Mouse (Mus musculus) adrenal gland, adult (tissue): ENCODE measurements around the gene Nckap1l.
A peak's percentile ranks its signal among the peaks of the same experiment; 100 is the strongest.
"Not testable (repeated sequence)": the region's sequence is repeated elsewhere in the genome, so short reads cannot be mapped to it uniquely, and the experiment has no call there.

ENCODE experiments used
- DNase-seq, 2 experiments: peaks; one replicate each; pipeline ENCODE4 v3.0.0; 2022 to 2023; ENCODE audit warnings: low spot score in 1 of 2; ENCODE audit not compliant: inconsistent age in 2 of 2

The Nckap1l gene

DNA sequence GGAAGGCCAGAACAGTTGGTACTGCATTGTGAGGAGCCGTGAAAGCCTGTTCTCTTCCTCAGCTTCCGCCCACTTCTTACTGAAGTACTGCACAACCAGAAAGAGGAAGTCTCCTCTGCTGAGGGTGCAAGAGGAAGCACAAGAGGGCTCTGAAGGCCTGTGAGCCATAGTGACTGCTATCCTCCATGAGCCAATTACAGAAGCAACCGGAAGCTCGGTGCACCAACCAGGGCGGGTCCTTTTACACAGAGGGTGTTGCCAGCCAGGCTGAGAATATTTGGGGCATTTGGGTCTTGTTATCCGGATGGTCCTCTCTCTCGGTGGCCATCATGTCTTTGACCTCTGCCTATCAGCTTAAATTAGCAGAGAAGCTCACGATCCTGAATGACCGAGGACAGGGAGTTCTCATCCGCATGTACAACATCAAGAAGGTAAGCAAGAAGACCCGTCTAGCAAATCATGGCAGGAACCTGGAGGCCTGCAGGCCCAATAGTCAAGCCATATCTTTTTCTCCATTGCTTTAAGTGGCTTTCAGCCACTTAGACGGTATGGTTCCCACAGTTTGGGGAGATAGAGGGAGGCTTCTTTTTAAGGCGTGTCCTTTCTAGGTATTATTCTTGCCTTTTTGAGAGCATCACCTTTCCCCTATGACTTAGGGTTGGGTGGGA, at the start of gene Nckap1l:
Gene Nckap1l, plus strand, starts transcription at position 244 of the 668 bp plus-strand sequence.
- peak; percentile 13 to 55 for DNase-seq

DNA sequence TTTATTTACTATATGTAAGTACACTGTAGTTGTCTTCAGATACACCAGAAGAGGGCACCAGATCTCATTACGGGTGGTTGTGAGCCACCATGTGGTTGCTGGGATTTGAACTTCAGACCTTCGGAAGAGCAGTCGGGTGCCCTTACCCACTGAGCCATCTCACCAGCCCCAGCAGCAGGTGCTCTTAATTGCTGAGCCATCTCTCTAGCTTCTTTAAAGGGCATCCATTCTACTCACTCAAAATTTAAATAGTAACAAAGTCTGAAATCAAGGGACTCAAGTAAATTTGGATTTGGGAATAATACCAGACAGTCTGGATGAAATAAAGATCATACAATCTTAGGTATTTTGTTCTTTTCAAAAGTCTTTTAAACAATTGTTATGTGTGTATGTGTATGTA, 48.0 kb upstream of the Nckap1l start:
- not testable (repeated sequence) for DNase-seq

DNA sequence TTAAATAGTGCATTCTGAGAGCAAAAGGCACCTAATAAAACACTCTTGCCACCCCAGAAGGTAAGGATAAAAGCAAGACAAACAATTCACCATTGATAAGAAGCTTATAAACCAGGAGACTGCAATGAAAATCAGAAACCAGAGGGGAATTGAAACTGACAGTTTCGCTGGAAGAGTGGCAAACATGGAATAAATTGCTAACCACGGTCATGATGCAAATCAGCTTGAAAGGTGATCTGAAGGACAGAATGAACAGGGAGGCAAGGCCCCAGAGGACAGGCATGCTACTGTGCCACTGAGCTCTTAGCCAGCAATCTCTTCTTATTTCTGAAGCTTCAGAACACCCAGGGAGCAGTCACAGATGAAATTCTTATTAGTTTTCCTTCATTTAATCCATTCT, 26.6 kb upstream of the Nckap1l start:
- no peak for DNase-seq

DNA sequence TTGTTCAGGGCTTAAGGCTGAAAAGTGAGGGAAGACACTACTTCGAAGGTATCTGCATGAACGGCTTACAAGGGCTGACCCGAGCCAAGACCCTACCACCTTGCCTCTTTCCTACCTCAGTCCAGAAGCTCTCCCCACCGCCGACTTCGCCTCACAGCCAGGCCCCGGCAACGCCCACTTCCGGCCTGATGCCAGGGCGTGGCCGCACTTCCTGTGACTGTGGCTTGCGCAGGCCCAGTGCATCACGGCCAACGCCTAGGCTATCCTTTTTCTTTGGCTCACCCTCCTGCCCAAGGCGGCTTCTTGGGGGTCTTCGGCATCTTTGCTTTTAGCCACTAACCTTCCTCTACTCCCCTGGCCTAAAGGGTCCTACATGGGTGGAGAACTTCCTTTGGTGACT, 23.4 kb upstream of the Nckap1l start, which contains the start of gene Gtsf1:
Gene Gtsf1, minus strand, starts transcription at position 230 of the 400 bp plus-strand sequence.
- DNase-seq: no peak

DNA sequence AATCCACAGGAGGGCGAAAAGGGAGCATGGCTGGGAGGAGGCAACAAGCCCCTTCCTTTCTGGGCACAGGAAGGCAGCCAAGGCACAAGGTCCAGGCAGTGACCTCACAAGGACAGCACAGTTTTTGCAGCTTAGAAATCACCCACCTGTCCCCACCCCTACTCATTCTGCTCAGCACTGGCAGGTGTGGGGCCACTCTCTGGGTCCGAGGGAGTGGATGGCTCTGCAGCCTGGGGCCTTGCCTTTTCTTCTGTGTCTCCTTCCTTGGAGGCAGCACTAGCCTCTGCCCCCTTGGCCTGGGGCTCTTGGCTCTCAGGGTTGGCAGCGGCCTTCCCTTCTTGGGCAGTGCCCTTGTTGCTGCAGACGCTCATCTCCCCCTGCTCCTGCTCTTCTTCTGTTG, 7.6 kb upstream of the Nckap1l start:
- not testable (repeated sequence) for DNase-seq

DNA sequence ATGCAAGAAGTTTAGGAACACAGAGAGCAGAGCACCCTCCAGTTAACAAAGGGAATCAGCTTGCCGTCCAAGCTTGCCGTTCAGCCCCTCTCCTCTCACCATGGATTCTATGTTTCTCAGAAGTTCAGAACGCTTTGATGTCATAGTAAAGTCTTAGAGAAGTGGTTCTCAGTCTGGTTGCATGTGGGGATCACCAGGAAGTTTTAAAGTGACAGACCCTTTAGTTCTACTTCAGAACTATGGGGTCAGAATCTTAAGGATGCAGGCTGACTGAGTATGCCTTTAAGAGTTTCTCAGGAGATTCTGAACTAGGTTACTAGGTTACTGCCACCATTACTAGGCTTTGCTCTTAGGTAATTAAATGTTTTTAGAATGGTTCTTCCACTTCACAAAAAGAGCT, 5.2 kb upstream of the Nckap1l start, which contains the start of gene Gtsf2:
Gene Gtsf2, minus strand, starts transcription at position 101 of the 400 bp plus-strand sequence.
- DNase-seq: no peak

DNA sequence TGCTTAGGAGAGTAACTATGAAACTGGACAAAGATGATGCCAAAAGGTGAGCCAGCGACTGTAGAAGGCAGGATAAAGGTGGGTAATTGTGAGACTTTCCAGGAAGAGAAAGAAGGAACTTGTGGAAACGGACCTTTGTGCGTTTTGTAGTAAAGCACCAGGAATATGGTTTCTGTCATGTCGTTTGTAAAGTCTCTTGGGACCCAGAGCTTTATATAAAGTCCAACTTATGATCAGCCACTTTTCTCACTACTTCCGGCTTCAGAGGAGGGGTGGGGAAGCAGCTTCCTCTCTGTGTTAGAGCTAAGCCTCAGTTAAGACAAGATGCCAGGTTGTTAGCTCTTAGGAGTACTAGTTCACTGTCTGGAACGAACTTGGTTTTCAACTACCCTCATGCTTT, 855 bp downstream of the Nckap1l start:
- no peak for DNase-seq

DNA sequence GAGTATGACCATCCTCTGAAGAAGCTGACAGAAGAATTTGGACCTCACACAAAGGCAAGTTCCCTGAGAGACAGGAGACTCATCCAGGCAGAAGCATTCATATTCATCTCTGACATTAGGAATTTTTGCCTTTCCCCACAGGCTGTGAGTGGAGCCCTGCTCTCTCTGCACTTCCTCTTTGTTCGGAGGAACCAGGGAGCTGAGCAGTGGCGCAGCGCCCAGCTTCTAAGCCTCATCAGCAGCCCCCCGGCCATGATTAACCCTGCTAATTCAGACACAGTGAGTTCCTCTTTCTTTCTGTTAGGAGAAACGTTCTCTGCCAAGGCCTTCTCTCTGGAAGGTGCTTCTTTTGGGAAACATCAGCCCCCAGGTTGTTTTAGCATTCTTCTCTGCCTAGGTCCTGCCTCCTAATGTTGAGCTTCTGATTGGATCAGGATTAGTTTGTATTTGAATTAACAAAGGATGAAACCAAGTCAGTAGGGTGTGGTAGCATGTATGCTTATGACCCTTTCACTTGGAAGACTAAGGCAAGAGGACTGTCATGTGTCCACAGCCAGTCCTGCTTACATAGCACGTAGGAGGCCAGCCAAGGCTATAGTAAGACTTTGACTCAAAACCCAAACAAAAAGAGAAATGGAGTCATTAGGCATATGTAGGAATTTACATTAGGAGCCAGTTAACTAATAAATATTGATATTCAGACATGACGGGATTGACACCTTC, 9.1 kb downstream of the Nckap1l start:
- DNase-seq: no peak

DNA sequence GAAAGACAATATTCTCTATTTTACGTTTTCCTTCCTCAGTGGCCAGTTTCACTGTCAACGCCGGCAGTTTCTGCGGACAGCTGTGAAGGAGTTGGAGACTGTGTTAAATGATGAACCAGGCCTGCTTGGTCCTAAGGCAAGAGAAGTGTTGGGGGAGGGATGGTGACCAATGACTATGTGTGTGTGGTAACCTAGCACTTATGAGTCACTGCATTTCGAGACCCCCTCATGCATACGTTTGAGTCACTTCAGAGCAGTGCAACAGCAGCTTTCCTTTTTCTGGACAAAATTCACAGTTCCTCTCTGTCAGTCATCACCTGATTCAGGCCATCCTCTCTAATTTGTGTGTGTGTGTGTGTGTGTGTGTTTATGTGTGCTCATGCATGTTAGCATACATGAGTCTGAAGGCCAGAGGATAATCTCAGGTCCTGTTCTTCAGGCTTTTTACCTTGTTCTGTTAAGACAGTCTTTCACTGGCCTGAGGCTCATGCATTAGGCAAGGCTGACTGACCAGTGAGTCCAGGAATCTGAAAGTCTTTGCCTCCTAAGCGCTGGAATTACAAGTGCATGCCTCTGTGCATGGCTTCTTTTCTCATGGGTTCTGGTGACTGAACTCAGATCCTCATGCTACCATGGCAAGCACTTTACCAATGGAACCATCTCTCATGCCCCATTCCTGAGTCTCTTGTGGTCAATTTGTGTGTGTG, 18.0 kb downstream of the Nckap1l start:
- DNase-seq: no peak

DNA sequence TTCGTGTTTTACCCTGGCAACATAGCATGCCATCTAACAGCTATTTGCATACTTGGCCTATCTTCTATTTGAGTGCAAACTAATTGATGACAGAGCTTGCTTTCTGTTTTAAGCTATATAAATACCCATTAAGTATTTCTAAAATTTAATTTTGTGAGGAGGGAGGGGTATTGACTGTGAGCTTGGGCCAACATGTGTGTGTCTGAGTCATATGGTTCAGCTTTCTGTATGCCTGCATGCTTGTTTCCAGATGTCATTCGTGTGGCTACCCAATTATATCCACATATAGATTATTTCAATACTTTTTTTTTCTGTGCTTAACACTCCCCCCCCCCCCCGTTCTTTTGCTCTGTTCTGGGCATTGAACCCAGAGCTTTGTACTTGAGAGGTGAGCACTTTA, 18.7 kb downstream of the Nckap1l start:
- DNase-seq: no peak

DNA sequence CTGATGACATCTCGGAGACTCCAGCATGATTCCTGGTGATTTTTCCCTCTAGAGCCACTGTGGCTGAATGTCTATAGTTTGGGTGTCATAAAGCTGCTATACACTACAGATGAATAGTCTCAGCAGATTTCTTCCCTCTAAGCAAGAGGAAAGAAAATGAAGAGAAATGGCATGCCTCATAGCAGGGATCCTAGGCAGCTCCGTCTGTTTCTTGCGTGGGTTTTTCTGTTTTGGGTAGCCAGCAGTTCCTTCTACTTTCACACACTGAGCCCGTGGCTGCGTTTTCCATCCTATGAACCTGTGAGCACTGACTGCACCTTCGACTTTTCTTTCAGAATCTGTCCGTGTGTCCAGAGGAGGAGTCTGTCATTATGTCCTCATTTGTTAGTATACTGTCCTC, 19.6 kb downstream of the Nckap1l start:
- DNase-seq: no peak

DNA sequence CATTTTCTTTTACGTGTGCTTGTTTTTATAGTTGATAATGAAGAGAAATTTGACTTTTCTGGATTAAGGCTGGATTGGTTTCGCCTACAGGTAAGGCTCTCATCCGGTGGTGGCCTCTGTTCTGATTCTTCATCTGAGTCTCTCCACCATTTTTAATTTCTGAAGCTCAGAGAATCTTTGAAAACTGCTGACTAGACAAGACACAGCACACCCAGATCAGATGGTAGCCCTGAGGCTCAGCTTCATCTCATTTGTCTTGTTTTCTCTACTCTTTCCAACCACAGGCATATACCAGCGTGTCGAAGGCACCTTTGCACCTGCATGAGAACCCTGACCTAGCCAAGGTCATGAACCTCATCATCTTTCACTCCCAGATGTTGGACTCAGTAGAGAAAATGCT, 20.2 kb downstream of the Nckap1l start:
- no peak for DNase-seq

DNA sequence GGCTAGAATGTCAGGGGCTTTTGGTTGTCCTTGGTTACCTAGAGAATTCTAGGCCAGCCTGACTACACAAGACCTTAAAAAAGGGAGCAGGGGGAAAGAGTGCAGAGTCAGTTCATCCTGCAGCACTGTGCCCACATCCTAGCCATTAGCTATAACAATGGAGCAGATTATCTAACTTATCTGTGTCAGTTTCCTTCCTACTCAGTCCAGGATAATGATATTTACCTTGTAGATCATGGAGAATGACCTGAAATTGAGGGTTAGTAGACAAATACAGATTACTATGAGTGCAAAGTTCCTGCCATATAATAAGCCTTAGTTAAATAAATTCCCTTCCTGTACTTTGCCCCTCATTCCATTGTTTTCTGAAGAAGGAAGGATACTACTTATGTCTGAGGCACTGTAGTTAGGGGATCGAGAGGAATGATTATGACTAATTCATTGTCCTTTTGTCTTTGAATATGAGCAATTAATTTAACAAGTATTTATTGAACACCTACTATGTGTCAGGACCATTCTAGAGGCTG, 25.5 kb downstream of the Nckap1l start:
- DNase-seq: no peak

DNA sequence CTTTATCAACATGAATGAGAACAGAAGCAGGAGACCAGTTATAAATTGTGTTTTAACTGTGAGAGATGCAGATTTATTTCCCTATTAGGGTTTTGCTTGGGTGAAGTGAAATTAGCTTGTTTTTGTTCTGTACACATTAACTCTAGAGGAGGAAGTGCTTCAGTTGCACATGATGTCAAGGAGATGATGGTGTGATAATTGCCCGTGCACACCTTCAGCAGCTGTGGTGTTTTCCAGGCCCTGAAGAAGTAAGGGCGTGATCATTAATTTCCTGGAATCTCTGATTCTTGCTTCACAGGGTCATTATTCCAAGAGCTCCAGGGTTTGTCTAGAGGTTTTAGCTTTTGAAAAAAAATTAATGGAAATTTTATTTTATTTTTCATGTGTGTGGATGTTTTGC, 26.5 kb downstream of the Nckap1l start:
- DNase-seq: no peak

DNA sequence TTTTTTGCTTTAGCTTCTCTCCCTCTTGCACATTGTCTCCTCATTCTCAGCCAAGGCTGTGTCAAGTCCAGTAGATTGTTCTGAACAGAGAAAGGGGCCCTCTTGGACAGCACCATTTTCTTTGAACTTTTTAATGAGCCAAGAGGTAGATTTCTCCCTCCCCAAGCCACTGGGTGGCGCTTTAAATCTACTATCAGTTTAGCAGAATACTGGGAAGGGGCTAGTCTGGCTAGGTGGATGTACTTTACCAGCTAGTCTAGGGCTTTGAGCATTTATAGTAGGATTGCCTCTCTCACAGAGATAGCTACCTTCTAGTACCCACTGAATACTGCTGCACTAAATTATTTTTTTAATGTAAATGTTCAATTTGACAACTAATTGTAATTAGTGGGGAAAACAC, 28.9 kb downstream of the Nckap1l start:
- peak in 1 of 2 experiments; percentile 72 for DNase-seq

DNA sequence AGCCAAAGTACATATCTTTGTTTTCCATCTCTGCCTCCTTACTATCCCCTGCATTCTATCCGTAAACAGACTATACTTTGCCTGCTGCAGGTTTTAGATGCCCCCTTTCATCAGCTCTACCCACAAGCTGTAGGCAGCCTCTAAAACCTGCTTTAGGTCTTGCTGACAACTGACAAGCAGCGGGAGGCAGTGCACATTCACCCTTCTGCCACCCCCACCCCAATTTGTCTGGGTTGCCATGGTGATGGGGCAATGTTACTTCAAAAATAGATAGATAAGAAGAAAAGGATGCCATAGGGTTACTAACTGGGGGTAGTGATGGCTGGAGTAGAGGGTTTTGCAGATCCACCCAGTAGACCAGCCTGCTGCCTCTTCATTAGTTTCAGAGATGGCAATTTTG, 30.9 kb downstream of the Nckap1l start:
- no peak for DNase-seq

DNA sequence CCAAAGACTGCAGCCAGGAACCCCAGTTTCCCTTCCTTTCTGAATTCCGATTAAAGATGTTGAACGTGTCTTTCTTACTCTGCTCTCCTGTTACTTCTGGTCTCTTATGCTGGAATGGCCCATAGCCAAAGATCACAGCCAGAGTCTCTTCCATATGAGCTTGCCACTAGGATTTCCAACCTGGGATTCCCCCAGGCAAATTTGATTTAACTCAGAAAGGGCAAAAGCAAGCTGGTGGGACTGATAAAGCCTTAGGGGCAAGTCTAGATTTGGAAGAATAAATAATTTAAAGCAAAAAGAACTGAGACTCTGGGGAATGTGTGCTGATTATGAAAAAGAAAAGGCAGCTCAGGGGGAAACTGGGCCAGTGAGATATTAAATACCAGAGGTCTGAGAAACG, 31.5 kb downstream of the Nckap1l start:
- DNase-seq: no peak

DNA sequence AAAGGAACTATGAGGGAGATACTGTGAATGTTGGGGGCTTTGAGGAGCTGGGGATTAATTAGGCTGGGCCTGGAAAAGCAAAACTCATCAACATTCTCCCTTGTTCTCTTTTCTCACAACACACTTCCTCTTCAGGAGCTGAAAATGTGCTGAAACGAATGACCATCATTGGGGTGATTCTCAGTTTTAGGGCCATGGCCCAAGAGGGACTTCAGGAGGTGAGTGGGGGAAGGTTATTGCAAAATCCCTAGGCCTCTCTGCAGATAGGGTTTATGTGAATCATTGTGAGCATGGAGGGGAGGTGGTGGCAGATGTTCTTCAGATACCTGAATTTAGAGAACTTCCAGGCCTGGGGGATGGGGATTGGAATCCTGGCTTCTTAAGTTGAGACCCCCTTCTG, 33.1 kb downstream of the Nckap1l start:
- DNase-seq: no peak

DNA sequence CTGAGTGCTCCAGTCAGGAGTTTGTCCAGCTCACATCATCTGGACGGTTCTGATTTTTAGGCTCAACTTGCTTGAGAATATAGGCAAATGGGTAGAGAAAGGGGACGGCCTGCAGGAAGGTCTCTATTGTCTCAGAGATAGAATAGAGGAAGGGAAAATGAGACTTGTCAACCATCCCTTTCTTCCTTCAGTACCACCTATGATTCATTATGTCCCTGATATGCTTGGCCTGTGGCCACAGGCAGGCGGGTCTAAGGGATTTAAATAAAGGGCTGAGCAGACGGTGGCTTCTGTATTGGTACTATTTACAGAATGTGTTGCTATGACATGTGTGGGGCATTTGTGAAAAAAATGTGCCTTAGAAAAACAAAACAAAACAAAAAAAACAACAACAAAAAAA, 34.7 kb downstream of the Nckap1l start:
- DNase-seq: peak in 1 of 2 experiments; percentile 32

DNA sequence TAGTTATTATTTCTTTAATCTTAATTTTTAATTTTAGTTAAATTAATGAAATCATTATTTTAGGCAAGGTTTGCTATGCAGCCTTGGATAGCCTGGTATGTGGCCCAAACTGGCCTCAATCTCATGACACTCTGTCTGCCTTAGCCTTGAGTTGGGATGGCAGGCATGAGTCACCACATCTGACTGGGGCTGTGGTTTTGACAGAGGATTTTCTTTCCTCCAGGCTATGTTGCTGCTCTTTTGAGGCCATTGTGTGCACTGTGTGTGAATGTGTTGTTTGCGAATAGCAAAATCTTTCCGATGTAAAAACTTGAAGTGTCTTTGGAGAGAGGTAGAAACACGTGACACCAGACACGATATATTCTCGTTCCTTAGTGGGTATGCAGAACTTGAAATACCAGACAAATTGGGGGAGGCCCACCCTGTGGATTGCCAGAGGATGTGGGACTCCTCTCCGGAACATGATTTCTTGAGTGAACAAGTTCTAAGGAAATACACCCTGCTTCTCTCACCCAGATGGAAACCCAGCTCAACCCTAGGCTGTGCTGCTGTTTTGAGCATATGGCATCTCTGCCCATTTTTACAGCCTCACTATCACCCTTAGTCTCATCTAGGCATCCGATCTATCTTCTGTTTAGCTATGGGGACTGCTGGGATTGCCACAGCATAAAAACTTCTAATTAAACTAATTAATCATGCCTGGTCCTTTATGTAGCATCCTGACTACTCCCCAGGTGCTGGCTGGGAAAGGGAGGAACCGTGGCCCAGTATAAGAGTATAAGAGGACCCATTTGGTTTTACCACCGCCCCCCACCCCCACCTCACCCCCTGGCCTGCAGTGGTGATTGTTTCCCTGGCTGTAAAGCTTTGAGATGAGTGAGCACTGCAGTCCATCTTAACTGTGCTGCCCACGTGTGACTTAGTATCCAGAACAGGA, 42.9 kb downstream of the Nckap1l start:
- peak; percentile 83 to 88 for DNase-seq

DNA sequence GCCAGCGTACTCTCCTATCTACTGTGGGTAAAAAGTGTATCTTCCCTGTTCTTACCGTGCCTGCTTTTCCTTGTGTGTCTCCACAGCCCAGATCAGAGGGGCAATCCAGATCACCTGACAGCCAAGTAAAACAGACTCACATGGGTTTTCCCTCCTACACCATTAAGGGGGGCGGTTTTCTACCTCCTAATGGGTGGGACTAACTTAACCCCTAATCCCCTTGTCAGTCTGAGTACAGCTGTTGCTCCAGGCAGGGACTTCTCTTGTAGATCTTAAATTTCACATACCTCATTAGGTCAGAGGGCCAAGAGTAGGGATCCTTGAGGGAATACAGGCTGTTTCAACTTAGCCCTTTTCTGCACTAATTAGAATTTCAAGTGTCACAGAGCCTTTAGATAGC, 44.6 kb downstream of the Nckap1l start:
- DNase-seq: no peak
